Mouse (Mus musculus): Measurements from ENCODE around the gene Haus5. TPM values are rescaled to one million over a fixed set of nuclear protein-coding genes. Genes with fewer than 3 reads are reported as not detected.

The Haus5 gene
- 1 to 10 TPM; 3.0 to 7.4 (median 6.0) TPM for total RNA-seq (2022)

DNA sequence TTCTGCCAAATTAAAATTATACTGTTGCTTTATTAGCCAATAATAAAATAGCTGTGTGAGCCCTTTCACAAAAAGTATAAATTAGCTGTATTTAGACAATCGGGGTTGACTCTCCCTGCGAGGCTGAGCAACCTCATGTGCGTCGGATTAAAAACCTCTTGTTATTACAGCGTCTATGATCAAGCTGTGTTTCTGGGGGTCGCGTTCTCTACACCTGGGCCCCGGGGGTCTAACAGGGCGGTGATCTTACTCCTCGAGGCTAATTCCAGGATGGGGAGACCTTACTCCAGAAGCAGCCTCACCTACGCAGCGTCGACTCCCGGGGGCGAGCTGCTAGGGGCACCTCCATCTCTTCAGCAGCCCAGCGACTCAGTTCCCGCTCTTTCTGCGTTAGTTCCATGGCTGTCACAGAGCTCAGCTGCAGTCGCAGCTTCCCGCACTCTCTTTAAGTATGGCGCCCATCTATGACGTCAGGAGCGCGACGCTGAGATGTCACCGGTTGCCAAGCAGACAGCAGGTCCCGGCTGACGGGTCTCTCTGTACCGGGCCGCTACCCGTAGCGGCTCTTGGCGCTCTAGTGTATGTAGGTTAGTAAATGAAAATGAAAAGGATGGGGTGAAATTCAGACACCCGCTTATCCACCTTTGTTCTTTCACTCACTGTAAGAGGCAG is at the start of gene Haus5:
Gene Haus5, minus strand, starts transcription at position 466 of the 672 bp plus-strand sequence.
- peak; percentile 88 for DNase-seq (ENCODE audit: low spot score)

DNA sequence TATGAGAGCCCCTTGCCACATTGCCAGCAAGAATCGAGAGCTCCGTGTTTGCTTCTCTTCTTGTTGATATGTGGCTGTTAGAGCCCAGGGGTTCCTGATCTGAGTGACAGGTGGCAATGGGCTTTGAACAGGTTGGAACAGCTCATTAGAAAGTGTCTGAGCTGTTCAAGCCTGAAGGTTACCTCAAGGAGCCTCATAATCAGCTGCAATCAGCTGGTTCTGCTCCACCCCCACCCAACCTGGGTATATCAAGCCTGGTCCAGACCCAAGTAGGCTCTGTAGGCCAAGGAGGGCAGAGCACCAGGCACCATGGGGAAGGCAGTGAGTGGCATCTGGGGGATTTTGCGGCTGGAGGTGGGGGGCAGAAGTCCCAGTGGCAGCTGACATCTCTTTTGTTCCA is 47.1 kb upstream of the Haus5 start, which contains the start of gene Atp4a:
Gene Atp4a, plus strand, starts transcription at position 268 of the 400 bp plus-strand sequence.
- DNase-seq (ENCODE audit: low spot score) = no peak

DNA sequence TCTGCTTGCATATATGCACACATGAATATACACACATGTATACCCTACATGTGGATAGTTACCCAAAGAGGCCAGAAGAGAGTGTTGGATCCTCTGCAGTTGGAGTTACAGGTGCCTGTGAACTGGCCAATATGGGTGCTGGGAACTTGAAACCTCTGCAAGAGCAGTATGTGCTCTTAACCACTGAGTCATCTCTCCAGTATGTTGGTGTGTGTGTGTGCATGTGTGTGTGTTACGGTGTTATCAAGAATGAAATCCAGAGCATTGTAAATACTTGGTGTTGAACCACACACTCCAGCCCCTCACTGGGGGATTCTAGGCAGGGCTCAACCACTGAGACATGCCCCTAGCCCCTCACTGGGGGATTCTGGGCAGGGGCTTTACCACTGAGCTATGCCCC is 42.6 kb upstream of the Haus5 start:
- no peak for DNase-seq (ENCODE audit: low spot score)

DNA sequence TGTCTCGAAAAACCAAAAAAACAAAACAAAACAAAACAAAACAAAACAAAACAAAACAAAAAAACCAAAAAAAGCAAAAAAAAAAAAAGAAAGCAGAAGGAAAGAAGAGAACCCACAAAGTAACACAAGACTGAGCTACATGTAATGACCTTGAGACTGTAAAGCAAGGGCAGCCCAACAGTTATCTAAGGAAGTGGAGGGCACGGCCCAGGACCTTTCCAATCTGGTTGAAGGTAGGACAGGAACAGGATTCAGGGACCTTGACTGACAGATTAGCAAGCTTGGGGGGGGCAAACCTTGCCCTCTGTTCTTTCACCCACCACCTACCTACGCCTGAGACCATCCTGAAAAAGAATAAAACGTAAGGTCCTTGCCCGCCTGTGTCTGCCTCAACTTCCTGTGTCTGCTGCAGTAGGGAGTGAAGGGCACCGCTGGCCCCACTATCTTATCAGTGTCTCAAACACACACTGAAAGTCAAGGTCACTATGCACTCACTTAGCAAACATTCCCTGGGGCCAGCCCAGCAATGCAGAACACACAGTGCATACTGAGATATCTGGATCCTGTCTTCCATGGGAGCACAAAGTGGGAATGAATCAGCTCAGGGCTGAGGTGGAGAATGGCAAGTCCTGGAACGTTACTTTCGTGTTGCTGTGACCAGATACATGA is 41.6 kb upstream of the Haus5 start:
- no peak for DNase-seq (ENCODE audit: low spot score)

DNA sequence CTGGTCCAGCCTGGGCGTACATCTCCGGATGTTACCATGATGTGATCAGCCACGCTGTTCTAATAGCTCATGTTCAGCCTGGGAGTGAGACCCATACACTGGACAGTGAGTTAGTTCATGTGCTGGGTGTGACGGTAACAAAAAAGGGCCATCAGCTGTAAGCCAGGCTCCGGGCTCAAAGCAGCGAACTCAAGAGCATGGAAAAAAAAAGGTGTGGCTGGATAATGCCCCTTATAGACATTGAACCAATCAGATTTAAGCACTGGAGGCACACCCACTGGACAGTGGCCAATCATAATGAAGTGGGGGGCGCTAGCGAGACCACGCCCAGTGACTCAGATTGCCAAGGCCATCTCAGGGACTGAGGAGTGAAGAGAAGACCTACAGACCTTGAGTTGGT is 33.8 kb upstream of the Haus5 start, which contains the start of gene 2200002J24Rik:
Gene 2200002J24Rik, plus strand, starts transcription at position 338 of the 400 bp plus-strand sequence.
- no peak for DNase-seq (ENCODE audit: low spot score)

DNA sequence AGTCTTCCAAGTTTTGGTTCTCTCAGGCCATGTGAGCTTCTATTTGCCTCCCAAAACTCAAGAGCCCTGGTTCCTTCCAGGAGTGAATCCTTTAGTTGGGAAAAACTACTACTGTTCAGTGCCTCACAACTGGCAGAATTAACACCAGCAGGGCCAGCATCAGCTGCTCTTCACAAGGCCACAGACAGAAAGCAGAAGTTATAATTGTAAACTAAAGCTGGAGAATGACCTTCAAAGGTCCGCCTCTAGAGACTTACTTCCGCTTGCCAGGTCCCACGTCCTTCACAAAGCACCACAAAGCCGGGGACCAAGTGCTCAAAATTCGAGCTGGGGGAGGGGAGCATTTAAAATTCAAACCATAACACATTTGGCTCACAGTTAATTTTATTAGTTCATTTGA is 33.3 kb upstream of the Haus5 start:
- no peak for DNase-seq (ENCODE audit: low spot score)

DNA sequence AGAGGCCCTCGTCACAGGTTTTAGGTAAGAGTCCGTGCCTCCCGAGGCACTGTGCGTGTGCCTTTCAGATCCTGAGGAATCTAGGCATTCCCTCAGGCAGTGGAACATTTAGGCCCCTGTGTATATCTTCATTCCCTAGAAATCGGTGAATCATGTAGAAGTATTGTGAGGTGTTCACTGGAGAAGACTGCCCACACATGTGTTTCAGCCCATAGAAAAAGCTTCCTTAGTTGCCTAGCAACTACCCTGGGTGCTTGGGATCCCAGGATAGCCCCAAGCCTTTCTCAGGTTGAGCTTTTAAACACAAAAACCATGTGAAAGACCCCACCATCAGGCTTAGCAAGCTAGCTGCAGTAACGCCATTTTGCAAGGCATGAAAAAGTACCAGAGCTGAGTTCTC is 23.5 kb upstream of the Haus5 start:
- DNase-seq (ENCODE audit: low spot score) = no peak

DNA sequence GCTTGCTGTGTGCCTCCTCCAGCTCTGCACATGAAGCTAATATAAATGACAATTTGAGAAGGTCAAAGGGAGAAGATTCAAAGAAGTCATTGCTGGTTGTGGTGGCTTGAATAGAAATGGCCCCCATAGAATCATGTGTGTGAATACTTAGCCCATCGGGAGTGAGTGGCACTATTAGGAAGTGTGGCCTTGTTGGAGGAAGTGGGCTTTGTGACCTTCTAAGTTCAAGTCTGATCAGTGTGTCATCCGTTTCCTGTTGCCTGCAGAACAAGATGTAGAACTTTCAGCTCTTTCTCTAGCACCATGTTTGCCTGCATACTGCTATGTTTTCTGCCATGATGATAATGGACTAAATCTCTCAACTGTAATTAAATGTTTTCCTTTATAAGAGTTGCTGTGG is 18.6 kb upstream of the Haus5 start:
- no peak for DNase-seq (ENCODE audit: low spot score)

DNA sequence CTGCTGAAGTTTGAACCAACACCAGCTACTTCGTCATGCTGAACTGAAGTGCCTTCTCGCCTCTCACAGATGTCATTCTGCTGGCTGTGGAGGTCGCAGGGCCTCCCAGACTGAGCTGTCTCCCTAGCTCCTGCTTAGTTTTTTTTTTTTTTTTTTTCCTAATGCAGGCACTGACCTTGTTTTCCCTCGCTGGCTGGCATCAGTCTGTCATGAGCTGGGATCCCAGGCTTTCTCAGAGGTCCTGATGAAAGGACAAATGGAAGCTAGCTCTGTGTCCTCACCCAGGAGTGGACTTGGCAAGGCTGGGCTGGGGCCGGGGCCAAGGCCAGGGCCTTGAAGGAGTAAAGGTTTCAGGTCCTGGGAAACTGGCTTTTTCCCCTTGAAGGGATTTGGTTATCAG is 17.1 kb upstream of the Haus5 start:
- DNase-seq (ENCODE audit: low spot score) = peak; percentile 44

DNA sequence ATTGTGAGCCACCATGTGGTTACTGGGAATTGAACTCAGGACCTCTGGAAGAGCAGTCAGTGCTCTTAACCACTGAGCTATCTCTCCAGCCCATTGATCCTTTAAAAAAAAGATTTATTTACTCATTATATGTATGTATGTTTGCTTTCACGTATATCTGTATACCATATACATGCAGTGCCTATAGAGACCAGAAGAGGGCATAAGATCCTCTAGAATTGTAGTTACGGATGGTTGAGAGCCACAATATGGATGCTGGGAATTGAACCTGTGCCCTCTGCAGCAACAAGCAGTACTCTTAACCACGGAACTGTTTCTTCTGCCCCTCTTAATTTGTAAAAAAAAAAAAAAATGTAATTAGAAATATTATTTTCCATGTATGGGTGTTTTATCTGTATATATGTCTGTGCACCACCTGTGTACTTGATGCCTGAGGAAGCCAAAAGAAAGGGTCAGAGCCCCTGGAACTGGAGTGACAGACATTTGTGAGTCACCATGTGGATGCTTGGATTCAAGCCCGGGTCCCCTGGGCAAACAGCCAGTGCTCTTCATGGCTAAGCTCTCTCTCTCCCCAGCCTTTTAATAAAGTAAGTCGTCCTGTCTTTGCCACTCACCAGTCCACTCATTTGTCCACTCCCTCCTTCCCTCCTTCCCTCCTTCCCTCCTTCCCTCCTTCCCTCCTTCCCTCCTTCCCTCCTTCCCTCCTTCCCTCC is 13.6 kb upstream of the Haus5 start:
- peak; percentile 56 for DNase-seq (ENCODE audit: low spot score)

DNA sequence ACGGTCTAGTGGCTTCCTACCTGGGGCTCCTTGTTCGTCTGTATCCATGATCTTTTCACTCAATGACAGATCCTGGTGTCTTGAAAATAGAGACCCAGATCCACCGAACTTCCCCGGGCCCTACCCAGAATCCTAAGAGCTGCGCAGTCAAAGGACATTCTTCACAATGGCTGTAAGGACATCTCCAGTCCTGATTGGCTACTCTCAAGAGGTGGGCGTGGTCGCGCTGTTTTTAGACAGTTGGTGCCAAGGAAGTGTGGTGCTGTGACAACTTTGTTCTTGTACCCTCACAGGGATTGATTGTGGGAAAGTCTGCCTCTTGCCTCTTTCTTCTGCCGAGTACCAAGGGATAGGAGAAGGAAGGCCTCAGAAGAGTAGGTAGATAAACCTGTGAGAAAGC is 6.7 kb upstream of the Haus5 start, which contains the start of gene Pmis2:
Gene Pmis2, minus strand, starts transcription at position 126 of the 400 bp plus-strand sequence.
- no peak for DNase-seq (ENCODE audit: low spot score)

DNA sequence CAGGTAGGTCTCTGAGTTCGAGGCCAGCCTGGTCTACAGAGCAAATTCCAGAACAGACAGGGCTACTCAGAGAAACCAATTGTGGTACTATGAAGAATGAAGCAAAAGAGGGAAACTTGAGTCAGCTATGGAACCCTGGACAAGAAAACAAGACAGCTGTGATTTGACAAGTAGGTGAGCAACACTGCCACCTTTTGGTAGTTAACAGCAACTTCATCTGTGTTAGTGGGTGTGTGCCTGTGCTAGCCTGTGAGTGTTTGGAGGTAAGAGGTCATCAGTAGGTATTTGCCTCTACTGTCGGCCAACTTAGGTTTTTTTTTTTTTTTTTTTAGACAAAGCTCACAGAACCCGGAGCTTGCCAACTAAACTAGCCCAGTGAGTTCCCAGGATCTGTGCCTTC is 4.4 kb upstream of the Haus5 start:
- DNase-seq (ENCODE audit: low spot score) = no peak

DNA sequence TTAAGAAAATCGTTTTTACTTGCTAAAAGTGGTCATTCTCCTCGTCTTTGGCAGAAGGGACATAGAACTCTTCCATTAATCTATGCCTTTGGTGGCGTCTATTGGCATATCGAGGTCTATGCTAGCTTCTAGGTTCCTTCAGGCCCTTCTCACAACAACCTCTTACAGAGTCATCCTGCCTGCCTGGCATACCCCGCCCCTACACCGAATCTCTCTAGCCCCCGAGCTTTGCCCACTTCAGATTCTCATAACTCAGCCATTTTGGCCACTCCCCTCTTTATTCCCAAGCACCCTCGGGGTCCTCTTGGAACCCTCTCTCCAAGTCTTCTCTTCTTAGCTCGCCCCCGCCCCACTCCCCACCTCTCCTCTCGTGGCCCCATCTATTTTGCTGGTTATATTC is 527 bp upstream of the Haus5 start:
- no peak for DNase-seq (ENCODE audit: low spot score)

DNA sequence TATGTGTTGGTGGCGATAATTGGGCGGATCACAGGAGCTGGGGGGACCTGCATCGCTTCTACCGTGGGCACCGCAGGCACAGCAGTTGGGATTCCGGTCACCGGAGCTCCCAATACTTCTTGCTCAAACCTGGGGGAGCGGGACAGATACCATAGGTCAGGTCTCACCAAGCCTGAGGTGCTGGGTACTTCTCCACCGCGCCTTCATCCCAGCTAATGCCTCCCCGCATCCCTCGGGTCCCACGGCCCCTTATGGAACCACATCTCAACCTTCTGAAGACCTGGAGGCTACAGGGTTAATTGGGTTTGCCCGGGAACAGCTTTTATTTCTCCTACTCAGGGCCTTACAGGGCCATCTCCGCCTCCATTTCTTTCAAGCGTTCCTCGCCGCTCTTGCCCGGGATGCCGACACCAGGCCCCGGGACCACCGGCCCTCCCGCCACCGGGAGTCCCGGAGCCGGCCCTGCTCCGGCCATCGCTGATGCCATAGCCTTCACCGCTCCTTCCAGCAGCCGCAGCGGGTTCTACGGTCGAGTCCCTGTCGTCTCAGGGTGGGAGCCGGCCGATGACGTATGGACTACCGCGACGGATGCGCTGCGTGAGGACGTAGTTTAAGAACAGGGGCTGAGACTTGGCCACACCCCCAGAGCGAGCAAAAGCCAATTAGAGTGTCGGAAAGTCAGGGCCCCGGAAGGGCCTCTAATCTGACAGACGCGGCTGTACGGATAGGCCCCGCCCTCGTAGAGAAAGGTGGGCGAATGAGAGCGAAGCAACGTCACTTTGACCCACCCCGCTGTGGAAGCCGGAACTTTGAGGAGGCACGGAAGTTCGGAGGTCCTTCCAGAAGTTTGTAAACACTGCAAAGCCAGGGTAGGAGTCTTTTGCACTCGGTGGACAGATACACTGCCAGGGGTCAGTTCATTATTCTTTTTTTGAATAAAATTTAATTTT is 14.9 kb downstream of the Haus5 start, which contains the start of gene Rbm42:
Gene Rbm42, minus strand, starts transcription at position 727 of the 950 bp plus-strand sequence.
- peak; percentile 99 for DNase-seq (ENCODE audit: low spot score)

DNA sequence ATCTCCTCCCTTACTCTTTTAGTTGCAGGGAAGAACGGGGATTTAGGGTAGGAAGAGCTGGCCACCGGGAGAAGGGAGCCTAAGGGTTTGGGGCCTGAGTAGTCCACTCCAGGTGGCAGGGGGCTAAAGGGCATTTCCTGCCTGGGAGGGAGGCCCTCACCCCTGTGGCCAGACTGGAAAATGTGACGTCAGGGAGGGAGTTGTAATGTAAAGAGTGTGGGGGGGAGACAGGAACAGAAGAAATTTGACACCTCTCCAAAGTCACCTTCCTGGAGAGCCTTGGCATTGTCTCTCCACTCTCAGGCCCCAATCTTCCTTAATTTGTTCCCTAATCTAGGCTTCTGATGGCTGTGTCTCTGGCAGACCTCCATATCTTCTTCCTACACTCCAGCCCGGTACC is 25.7 kb downstream of the Haus5 start:
- DNase-seq (ENCODE audit: low spot score) = no peak

DNA sequence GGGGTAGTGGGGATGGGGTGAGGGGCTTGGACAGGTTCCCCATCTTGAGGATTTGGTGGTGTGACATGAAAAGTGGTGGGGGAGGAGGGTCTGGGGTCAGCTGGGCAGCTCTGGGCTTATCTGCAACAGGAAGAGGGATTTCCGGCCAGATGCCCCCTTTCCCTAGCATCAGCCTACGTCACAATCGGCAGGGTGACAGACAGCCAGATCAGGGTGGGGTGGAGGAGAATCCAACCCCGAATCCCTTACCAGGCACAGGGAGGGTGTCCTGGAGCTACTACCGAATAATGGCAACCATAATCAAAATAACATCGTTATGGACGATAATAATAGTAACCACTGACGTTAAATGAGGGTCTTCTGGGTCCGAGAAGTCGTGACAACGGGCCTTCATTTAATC is 28.4 kb downstream of the Haus5 start:
- DNase-seq (ENCODE audit: low spot score) = no peak

DNA sequence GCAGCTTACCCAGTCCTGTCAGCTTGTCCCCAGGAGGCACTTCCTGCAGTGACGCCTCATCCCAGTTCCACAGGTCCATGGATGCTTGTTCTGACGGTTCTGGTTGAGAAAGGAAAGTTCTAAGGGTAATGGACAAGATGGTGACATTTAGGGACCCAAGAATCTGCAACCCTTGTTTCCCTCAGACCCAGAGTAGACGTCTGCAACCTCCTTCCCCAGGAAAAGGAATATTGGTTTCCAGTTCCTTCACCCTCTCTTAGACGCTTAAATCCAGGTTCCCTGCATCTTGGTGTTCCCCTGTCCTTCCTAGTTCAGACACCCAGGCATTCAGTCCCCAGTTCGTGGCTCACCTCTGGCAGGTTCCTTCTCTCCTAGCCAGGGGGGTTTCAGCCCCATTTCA is 29.0 kb downstream of the Haus5 start, which contains the start of gene Etv2:
Gene Etv2, minus strand, starts transcription at position 101 of the 400 bp plus-strand sequence.
- DNase-seq (ENCODE audit: low spot score) = no peak

DNA sequence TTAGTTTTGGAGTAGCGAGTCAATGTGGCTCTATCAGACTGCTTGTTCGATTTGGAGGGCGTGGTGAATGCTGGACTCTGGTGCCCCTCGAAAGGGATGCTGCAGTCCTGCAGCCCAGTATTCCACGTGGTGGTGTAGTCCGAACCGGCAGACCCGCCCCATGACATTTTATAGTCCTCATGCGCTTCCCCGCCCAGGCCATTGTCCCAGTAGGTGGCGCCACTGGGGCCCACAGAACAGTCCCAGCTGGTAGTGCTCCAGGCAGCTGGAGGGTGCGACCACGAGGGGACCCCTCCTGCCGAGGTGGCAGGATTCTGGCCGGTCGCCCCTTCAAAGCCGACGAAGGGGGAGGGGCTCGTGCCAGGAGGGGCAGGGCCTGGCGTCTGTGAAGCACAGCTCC is 30.2 kb downstream of the Haus5 start:
- no peak for DNase-seq (ENCODE audit: low spot score)

DNA sequence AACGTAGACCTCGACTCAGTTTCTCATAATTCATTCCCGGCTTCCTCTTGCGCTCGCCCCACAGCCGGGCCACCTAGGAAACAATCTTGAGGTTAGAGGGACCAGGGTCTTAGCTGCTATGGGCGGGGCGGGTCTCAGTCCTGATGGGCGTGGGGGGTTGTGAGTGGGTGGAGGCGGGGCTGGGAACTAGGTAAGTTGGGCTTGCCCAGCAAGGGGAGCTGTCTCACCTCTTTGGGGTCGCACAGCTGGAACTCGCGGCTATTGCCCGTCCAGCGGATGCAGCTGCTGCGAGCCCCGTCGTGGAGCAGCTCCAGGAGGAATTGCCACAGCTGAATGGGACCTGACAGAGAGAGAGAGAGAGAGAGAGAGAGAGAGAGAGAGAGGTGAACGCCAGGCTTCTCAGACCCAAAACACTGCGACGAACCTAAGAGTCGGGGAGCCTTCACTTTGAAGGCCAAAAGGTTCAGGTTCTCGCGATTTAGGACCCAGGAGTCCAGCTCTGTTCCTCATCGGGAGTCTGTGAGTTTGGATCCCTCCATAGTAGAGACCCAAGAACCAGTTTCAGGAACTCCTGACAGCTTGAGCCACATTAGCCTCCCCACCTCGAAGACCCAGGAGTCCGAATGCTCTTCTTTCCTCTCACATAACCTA is 30.9 kb downstream of the Haus5 start:
- no peak for DNase-seq (ENCODE audit: low spot score)

DNA sequence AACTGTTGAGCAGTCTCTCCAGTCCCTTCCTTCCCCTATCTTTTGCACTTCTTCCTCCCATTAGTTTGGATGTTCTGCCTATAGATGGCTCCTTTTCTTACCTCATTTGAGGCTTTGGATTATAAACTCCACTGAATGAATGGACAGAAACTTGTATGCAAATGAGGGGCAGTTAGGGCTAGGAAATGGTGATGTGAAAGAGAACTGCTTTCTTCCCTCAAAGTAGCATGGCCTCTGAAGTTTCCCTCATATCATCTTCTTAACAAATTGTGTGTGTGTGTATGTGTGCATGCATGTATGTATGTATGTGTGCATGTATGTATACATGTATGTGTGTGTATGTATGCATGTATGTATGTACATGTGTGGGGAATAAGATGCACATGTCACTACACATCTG is 35.8 kb downstream of the Haus5 start:
- DNase-seq (ENCODE audit: low spot score) = no peak

DNA sequence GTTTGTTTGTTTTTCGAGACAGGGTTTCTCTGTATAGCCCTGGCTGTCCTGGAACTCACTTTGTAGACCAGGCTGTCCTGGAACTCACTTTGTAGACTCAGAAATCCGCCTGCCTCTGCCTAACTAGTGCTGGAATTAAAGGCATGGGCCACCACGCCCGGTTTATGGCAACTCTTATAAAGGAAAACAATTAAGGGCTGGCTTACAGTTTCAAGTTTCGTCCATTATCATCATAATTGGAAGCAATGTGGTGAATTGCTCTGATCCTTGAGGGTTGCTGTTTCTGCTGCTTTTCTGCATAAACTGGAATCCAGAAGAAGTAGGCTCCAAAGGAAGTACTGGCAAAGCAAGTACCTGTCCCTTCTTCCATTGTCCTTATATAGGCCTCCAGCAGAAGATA is 38.1 kb downstream of the Haus5 start:
- no peak for DNase-seq (ENCODE audit: low spot score)
